33 mouse cellular contexts compared by ENCODE assay signal in the genomic region with DNA sequence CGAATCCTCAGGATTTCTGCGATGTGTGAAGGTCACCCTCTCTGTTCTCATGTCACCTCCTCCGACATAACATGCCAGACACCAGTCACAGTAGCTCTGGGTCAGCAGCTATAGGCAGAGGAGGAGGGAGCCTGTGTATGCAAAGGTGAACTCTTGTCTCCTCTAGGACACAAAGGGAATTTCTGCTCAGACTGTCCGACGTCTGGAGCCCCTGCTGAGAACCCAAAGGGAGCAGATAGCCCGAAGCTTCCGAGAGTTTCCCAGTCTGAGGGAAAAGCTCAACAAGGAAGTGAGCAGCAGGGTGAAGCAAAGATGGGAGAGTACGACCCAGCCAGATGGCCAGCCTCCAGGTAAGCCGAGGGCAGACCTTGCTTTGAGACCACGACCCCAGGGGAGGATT. TPM values are rescaled to one million over a fixed set of nuclear protein-coding genes. Genes with fewer than 3 reads are reported as not detected.
DNase-seq lines count a peak whose midpoint lies in the region; ATAC-seq lines count a peak whose summit lies in the region.
"Had no signal": no experiment of that assay in that cellular context is flagged by ENCODE, and none has a peak within 500 bp of the region (broad histone marks: within the 10 kb centered on the region; RNA-seq: fewer than 3 reads in every experiment).

No protein-coding gene starts in this region.

- H3K27me3 ChIP-seq in heart, embryonic 13.5 days (replicated peaks): no peaks in the 10 kb centered on the region
- H3K27me3 ChIP-seq: embryonic facial prominence, embryonic 13.5 days; embryonic facial prominence, embryonic 15.5 days; forebrain, embryonic 12.5 days had no signal

- no peak overlapping the region; the same call in 1 of the 2 replicates for H3K27ac ChIP-seq in heart, embryonic 13.5 days (replicated peaks)
- H3K27ac ChIP-seq: embryonic facial prominence, embryonic 13.5 days; embryonic facial prominence, embryonic 15.5 days; forebrain, embryonic 10.5 days; forebrain, embryonic 12.5 days had no signal

- no peak for ATAC-seq in heart, embryonic 13.5 days (ENCODE audit: extremely low read depth, insufficient number of reproducible peaks, low FRiP score, low TSS enrichment)
- ATAC-seq: CD4-positive, CD25-positive, alpha-beta regulatory T cell, adult 4 months; forebrain, embryonic 14.5 days; forebrain, embryonic 16.5 days had no signal

- WGBS in heart, embryonic 13.5 days: 55% methylated on average over 10 of the region's 10 CpGs

- no peak overlapping the region for H3K4me2 ChIP-seq in heart, embryonic 13.5 days
- H3K4me2 ChIP-seq: embryonic facial prominence, embryonic 13.5 days; embryonic facial prominence, embryonic 15.5 days; forebrain, embryonic 12.5 days had no signal

- H3K9me3 ChIP-seq in heart, embryonic 13.5 days: no peaks in the 10 kb centered on the region
- H3K9me3 ChIP-seq: embryonic facial prominence, embryonic 13.5 days; embryonic facial prominence, embryonic 15.5 days; forebrain, embryonic 10.5 days; forebrain, embryonic 12.5 days had no signal

- peak overlapping the region; percentile 24; the same call in 1 of the 2 replicates for H3K9ac ChIP-seq in heart, embryonic 13.5 days
- H3K9ac ChIP-seq: embryonic facial prominence, embryonic 13.5 days; embryonic facial prominence, embryonic 15.5 days; forebrain, embryonic 12.5 days had no signal

- intact Hi-C loops in heart, postnatal 10 days (cut with DNase I): loop anchor here (10.0 kb wide), 1 partner anchor 196 kb away; no protein-coding TSS in a partner anchor

- DNase-seq in heart, adult 11 months: peak; percentile 74
- DNase-seq in heart, postnatal 10 days: no peak
- DNase-seq in heart, postnatal 4 days: no peak
- DNase-seq in ES-CJ7 (ENCODE audit: low read depth, low spot score): peak; percentile 44
- DNase-seq in ZHBTc4 (ENCODE audit: low read depth, low spot score): peak; percentile 71
- DNase-seq in layer of hippocampus, adult 11-12 months (ENCODE audit: low spot score): no peak
- DNase-seq: adrenal gland, adult 2 months; adrenal gland, postnatal 10 days; adrenal gland, postnatal 25 days; B cell, adult 2 months; cerebellum, adult 11 months; cerebellum, adult 18-20 months; cerebellum, adult 8-10 months; cerebellum, adult 9-11 months; cerebellum, postnatal 14 days; cerebellum, postnatal 36 days; embryo, embryonic 11 days had no signal

- no peak overlapping the region for H3K4me3 ChIP-seq in heart, embryonic 13.5 days
- H3K4me3 ChIP-seq: embryonic facial prominence, embryonic 13.5 days; embryonic facial prominence, embryonic 15.5 days; erythroblast, embryonic 14.5 days; forebrain, embryonic 10.5 days; forebrain, embryonic 12.5 days had no signal

- H3K36me3 ChIP-seq in heart, embryonic 13.5 days: peaks cover 83% of the 10 kb centered on the region

- H3K4me1 ChIP-seq in heart, embryonic 13.5 days: peaks cover 17% of the 10 kb centered on the region
- H3K4me1 ChIP-seq: embryonic facial prominence, embryonic 13.5 days; embryonic facial prominence, embryonic 15.5 days; forebrain, embryonic 10.5 days; forebrain, embryonic 12.5 days had no signal

RNA-seq across cellular contexts. Expression of a gene that starts 31.5 kb away (rescaled TPM):
- total RNA-seq in heart, postnatal 10 days (2021): 1 to 10 TPM; 6.0 to 7.2 TPM
- polyA plus RNA-seq in heart, embryonic 13.5 days (2015; fragmentation: Nextera tagmentation; extraction: Ambion mirVana): 16.8 and 19.5 TPM in 2 replicates
- 10 to 100 TPM; 13.2 to 16.2 TPM for total RNA-seq in heart, postnatal 4 days (2021)
- total RNA-seq: CH12.LX; common myeloid progenitor, adult 5-6 weeks; MEL had no signal
- polyA plus RNA-seq: CD4-positive, CD25-positive, alpha-beta regulatory T cell, adult 4 months had no signal

RNA-seq across cellular contexts. Expression of a gene that starts 48.5 kb away (rescaled TPM):
- not detected for total RNA-seq in heart, postnatal 10 days (2021)
- not detected in 2 replicates for polyA plus RNA-seq in heart, embryonic 13.5 days (2015; fragmentation: Nextera tagmentation; extraction: Ambion mirVana)
- not detected for total RNA-seq in heart, postnatal 4 days (2021)
- total RNA-seq: adrenal gland, adult 2 months; adrenal gland, postnatal 10 days; adrenal gland, postnatal 25 days; CH12.LX; common myeloid progenitor, adult 5-6 weeks; ES-E14 had no signal
- polyA plus RNA-seq: adrenal gland, adult 2 months; brain, embryonic 14.5 days; CD4-positive, CD25-positive, alpha-beta regulatory T cell, adult 4 months; embryonic facial prominence, embryonic 11.5 days; embryonic facial prominence, embryonic 13.5 days; embryonic facial prominence, embryonic 15.5 days; erythroblast, embryonic 14.5 days; forebrain, embryonic 10.5 days; forebrain, embryonic 12.5 days; forebrain, embryonic 14.5 days; forebrain, embryonic 16.5 days had no signal

RNA-seq across cellular contexts. Expression of a gene that starts 56.3 kb away (rescaled TPM):
- total RNA-seq in heart, postnatal 10 days (2021): not detected
- 3.3 and 3.6 TPM in 2 replicates for polyA plus RNA-seq in heart, embryonic 13.5 days (2015; fragmentation: Nextera tagmentation; extraction: Ambion mirVana)
- not detected for total RNA-seq in heart, postnatal 4 days (2021)
- total RNA-seq: adrenal gland, adult 2 months; adrenal gland, postnatal 10 days; adrenal gland, postnatal 25 days; adrenal gland, postnatal 4 days; CH12.LX; common myeloid progenitor, adult 5-6 weeks; MEL had no signal
- polyA plus RNA-seq: adrenal gland, adult 2 months; brain, embryonic 14.5 days; CD4-positive, CD25-positive, alpha-beta regulatory T cell, adult 4 months; embryonic facial prominence, embryonic 11.5 days; embryonic facial prominence, embryonic 15.5 days; erythroblast, embryonic 14.5 days; forebrain, embryonic 12.5 days; forebrain, embryonic 14.5 days; forebrain, embryonic 16.5 days had no signal

Comparison
In these comparisons a context has a peak if more than half of its experiments do, and no peak if none do; other contexts are left out.
1. DNase-seq: peak in heart, adult 11 months (single experiment), ES-CJ7 (single experiment) and ZHBTc4 (single experiment); none in heart, postnatal 10 days (0 of 2), heart, postnatal 4 days (single experiment) and layer of hippocampus, adult 11-12 months (single experiment).